Mouse (Mus musculus) olfactory bulb, adult 2 months (tissue): ENCODE data around the gene Kalrn.

Experiments
- CTCF ChIP-seq: fragments of 200-500 bp; IDR thresholded peaks from 2 replicates; pipeline ENCODE4 v1.5.1; 2012; ENCODE audit warnings: low read depth, mild to moderate bottlenecking, low read length, moderate library complexity; ENCODE audit not compliant: insufficient read depth
- POLR2A ChIP-seq: fragments of 200-500 bp; IDR thresholded peaks from 2 replicates; pipeline ENCODE4 v1.6.1; 2012; ENCODE audit warnings: mild to moderate bottlenecking, low read depth, low read length, moderate library complexity; ENCODE audit not compliant: insufficient read depth

GRCm38 (mm10) chr16:34376166-34376857 lies 197.0 kb downstream of the Kalrn start:
- TF ChIP-seq POLR2A: no peak
- TF ChIP-seq CTCF: no peak
